Mouse (Mus musculus) urinary bladder, postnatal 4 days (tissue): ENCODE results near the gene Tbc1d4.
A peak's percentile ranks its signal among the peaks of the same experiment; 100 is the strongest.
"Not testable (repeated sequence)": the region's sequence is repeated elsewhere in the genome, so short reads cannot be mapped to it uniquely, and the experiment has no call there.

ENCODE experiments used
- DNase-seq, 2 experiments: peaks; one replicate each; pipeline ENCODE4 v3.0.0; 2021 to 2022; ENCODE audit warnings: low spot score in 2 of 2

Gene Tbc1d4

DNA sequence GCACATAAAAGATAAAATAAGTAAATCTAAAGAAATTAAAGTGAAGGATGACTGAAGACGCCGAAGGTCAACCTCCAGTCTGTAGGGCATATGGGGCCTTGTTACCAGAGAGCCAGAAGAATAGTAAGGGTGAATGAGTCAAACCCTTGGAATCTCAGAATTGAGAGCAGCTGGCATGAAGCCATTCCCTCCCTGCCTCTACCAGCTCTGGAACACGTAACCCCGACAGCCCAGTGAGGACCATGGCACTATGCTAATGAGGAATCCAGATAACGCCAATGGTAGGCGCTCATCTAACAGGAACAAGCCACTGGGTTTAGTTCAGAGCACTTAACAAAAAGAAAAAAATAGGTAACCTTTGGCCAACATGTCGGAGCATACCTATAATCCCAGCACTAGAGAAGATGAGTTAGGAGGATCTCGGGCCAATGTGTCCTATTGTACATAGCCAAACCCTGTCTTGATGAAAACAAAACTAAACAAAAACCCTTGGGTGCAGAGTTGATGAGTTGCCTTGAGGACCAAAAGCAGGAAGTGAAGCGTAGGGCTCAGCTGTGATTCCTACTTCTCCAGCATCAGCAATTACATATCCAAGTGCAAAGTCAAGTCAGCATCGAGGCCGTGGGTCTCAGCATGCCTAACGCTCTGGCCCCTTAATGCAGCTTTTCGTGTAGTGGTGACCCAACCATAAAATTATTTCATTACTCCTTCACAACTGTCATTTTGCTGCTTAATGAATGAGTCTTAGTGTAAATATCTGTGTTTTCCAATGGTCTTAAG is 13.5 kb downstream of the Tbc1d4 start:
- peak in 1 of 2 experiments; percentile 55 for DNase-seq

DNA sequence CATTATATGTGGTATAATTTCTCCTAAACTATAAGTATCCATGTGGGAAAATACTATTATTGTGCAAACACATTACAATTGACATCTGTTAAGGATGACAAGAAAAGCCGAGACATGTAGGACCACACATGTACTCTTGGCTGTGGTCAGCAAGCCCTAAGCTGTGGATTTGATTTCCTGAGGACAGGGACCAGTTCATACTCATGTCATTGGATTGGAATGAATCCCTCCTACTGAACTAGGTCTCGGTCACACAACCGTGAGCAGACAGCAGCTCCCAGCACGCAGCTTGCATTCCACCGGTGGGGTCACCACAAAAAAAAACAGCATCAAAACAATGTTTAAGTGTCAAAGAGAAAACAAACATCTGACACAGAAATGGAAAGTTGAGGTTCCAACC is 15.0 kb downstream of the Tbc1d4 start:
- DNase-seq, result peak in 1 of 2 experiments; percentile 39

DNA sequence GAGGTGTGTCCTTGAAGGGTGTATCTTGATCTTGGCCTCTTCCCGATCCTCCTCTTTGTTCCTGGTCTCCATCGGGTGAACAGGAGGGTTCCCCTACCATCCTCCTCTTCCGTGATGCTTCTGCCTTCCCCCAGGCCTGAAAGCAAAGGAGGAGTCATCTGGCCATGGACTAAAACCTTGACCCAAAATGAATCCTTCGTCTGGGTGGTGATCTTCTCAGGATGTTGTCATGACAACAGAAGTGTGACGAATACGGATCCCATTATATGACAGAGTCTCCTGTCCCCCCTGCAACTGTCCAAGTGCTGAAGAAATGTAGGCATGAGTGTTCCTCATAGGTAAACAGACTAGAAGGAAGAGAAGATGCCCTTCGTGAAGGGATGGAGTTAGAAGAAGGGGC is 15.7 kb downstream of the Tbc1d4 start:
- DNase-seq, result peak in 1 of 2 experiments; percentile 7

GRCm38 (mm10) chr14:101591101-101591500 is 17.9 kb downstream of the Tbc1d4 start:
- DNase-seq, result no peak

DNA sequence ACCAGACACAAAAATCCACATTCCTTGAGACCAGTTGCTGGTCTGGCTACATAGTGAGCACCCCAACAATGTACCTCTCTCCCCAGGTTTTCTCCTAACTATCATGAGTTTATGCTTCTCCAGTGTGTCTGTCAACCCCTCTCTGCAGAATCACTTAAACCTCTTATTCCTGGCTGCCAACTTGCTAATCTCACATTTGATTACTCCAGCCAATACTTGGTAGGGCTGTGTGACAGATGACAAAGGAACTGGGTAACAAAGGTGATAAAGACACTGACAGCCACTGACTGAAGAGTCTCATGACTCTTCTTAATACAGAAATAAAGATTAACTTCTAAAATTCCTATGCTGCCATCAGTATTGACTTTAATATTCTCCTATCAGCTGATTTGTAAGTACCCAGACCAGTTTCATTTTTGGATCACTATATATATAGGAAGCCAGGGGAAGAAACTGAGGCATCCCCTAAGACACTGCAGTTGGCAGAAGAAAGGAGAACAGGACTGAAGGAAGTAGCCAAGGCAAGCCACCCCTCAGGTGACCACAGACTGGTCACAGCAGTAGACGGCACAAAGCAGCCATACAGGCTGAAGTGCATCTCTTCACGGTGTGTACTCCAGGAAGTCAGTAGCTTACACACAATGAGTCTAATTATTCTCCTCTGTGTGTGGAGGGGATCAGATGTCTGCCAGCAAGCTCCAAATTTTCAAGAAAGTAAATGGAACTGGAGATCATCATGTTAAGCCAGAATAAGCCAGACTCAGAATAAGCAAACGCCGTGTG is 20.6 kb downstream of the Tbc1d4 start:
- not testable (repeated sequence) for DNase-seq

DNA sequence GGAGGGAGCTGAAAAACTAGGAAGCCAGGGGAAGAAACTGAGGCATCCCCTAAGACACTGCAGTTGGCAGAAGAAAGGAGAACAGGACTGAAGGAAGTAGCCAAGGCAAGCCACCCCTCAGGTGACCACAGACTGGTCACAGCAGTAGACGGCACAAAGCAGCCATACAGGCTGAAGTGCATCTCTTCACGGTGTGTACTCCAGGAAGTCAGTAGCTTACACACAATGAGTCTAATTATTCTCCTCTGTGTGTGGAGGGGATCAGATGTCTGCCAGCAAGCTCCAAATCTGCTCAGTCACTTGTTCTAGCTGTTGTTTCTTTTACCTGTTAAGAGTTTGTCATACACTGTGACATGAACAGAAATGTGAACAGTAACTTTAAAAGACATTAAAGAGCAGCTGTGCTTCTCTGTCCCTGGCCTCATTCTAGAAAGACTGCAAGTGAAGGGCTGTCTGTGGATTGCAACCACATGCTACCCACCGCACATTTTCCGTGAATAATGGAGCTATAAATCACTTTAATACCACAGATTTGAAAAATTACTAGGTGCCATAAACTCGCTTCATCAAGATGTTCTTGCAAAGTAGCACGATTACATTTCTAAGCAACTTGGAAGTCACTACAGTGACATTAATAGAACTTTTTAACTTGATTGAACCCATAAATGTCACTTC is 21.5 kb downstream of the Tbc1d4 start:
- DNase-seq, result not testable (repeated sequence)

GRCm38 (mm10) chr14:101586096-101586495 is 22.9 kb downstream of the Tbc1d4 start:
- no peak for DNase-seq

DNA sequence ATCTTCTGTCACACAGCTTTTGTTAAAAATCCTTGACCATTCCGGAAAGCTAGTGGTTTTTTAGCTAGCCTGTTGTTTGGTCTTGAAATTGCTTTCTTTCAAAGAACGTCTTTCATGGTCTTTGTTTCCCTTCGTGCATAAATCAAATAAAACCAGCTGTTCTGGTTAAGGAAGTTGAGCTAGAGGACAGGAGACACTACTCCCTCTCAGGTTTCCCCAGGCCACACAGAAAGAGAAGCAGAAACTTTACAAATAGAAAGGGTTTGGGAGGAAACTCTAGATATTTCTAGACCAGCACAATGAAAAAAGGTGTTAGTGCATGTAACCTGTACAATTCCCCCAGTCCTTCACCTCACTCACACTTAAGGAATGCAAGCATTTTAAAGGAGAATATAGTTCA is 33.3 kb downstream of the Tbc1d4 start:
- DNase-seq, result no peak

DNA sequence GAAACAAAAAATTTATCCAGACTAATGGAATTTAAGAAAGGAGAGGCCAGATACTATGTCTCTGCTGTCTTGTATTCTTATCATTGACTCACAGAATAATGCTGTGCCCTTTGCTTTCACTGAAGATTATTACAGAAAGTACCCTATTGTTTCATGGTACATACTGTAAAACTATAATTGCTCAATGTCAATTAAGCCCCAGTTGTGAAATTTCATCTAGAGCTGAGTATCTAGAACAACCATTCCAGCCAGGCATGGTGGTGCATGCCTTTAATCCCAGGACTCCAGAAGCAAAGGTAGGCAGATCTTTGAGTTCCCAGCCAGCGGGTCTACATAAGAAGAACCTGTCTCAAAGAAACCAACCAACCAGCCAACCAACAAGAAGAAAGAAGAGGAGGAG is 34.5 kb downstream of the Tbc1d4 start:
- DNase-seq, result no peak

- no peak for DNase-seq
Measured at GRCm38 (mm10) chr14:101573107-101573614, 35.8 kb downstream of the Tbc1d4 start.

DNA sequence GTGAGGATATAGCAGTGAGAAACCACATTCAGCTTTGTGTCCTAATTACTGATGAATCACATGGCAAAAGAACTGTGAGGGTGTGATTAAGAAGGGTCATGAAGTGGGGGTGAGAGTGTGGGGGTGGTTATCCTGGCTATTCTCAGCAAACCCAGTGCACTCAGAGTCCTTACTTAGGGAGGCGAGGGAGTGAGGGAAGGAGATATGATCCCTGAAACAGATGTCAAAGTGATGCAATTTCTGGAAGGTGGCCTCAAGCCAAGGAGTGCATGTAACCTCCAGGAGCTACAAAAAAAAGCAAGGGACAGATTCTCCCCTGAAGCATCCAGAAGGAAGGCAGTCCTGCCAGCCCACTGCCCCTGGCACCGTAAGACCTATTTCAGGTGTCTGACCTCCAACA is 40.2 kb downstream of the Tbc1d4 start:
- DNase-seq, result no peak

- DNase-seq, result no peak
Measured at GRCm38 (mm10) chr14:101566717-101567116, 42.3 kb downstream of the Tbc1d4 start.

GRCm38 (mm10) chr14:101565661-101566060 is 43.3 kb downstream of the Tbc1d4 start:
- no peak for DNase-seq

GRCm38 (mm10) chr14:101561251-101561701 is 47.7 kb downstream of the Tbc1d4 start:
- DNase-seq, result no peak

DNA sequence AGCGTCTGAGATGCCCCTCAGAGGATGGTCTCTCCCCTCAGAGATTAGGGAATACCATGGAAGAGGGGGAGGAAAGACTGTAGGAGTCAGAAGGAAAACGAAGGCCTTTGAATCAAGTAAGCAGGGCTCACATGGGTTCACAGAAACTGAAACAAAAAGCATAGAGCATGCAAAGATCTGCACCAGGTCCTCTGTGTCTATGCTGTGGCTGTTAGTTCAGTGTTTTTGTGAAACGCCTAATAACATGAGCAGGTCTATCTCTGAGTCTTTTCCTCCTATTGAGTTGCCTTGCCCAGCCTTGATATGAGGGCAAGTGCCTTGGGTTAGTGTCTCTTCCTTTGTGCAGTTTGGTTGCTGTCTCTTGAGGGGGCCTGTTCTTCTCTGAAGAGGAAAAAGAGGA is 49.5 kb downstream of the Tbc1d4 start:
- no peak for DNase-seq

DNA sequence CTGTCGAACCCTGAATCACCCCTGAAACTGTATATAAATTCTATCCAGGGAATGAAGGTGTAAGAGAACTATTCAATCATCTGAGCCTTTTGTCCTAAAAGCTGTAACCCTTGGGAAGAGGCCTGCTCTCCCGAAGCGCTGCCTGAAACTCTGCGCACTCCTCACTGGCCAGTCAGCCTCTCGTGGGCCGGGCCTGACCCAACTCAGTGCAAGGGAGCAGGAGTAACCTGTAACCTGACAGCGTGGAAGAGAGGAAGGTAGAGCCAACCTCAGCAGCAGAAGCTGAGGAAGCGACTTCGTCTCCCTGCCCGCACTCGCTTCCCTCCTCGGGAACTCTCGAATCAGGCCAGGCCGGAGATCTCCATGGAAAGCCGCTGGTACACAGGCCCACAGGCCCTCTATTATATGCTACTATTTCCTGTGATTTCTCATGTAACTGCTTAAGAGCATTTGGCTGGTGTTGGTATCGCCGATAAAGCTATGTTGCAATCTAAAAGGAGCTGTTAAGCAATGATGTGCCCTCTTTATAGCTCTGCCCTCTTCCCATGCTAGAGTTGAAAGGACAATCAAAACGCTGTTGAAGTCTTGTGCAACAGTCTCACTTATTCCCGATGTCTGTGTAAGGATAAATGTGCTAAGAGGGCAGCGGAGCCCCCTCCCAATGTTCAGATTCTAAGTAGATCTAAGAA is 60.0 kb downstream of the Tbc1d4 start:
- no peak for DNase-seq

DNA sequence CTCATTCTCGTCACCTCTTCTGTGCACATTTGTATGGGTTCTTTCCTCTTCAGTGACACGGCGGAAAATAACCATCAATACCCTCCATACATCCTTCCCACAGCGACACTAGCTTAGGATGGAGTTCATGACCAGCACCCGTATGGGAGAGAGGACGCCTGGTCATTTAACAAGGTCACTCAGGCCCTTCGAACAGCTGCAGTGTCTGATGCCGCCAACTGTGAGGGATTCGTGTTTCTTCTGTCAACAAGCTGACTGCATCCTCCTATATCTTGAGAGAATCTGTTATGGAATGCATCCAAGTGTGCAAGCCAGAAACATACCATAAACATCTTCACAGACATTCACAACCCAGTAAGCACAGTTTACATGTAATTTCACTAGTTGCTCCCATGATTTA is 67.1 kb downstream of the Tbc1d4 start:
- no peak for DNase-seq

DNA sequence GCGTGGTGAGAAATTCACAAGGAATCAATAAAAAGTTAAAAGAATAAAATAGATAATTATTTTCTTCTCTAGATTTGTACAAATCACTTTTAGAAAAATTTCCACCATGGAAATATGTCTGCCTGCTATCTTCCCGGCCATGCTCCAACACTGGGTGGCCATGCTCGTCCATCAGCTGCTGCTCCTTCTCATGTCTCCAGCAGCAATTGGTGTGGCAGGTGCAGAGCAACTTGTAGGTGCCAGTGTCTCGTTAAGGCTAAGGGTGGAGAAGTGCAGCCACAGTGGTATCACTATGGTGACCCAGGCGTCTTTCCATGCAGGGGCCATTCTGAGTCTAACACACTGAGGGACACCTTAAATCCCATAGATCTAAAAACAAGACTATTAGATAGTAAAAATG is 67.8 kb downstream of the Tbc1d4 start:
- DNase-seq, result no peak

DNA sequence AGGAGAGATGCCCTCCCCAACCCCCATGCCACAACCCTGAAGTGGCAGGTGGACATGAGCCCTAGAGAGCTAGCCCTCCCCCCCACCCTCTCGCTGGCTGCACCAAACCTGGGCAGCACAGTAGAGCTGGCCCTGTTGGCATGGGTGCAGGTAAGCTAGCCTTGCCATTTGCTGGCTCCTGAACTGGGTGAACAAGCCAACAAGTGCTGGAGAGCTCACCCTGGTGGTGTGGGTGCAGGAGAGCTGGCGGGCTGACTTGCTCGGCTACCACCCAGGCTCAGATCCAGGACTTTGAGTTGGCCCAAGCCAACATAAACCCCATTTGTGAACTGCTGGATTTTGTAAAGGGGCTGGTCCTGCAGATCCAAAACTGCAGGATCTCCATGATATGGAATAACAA is 68.5 kb downstream of the Tbc1d4 start:
- DNase-seq, result no peak

DNA sequence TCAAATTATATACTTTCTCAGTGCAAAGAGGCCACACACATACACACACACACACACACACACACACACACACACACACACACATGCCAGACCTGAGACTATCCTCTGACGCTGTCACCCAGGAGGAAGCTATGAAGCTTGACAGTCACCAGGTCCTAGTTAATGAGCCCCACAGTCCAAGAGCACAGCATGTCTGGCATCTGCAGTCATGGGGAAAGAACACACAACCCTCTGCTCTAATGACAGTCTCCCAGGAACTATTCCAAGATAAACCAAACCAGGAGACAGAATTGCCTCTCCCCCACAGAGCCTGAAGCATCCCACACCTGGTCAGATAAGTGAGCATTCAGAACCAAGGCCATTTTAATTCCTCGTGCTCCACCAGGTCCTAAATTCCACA is 71.1 kb downstream of the Tbc1d4 start:
- DNase-seq, result no peak

- DNase-seq, result no peak
Measured at GRCm38 (mm10) chr14:101537413-101537812, 71.6 kb downstream of the Tbc1d4 start.
